Mouse (Mus musculus) embryonic facial prominence, embryonic 12.5 days (tissue): ENCODE results near the gene Scg2. TPM values are rescaled to one million over a fixed set of nuclear protein-coding genes. Genes with fewer than 3 reads are reported as not detected.

ENCODE experiments used
- ATAC-seq: fragments of 200-750 bp; cut with Nextera tagmentation; 2 replicates; pipeline ENCODE4 v1.8.0; 2017; ENCODE audit not compliant: insufficient number of reproducible peaks, insufficient read depth, low FRiP score, low TSS enrichment
- H3K27ac ChIP-seq: fragments of 300-500 bp; sonication (generic); 2 replicates; pipeline ENCODE4 v1.5.1; 2016; ENCODE audit warnings: mild to moderate bottlenecking
- H3K27me3 ChIP-seq: fragments of 300-500 bp; sonication (generic); 2 replicates; pipeline ENCODE4 v1.6.1; 2016; ENCODE audit warnings: mild to moderate bottlenecking, moderate library complexity
- H3K36me3 ChIP-seq: fragments of 300-500 bp; sonication (generic); 2 replicates; pipeline ENCODE4 v1.6.1; 2016; ENCODE audit warnings: mild to moderate bottlenecking
- H3K4me1 ChIP-seq: fragments of 300-500 bp; sonication (generic); 2 replicates; pipeline ENCODE4 v1.6.1; 2016
- H3K4me2 ChIP-seq: fragments of 300-500 bp; sonication (generic); replicated peaks from 2 replicates; pipeline ENCODE4 v1.6.1; 2016; ENCODE audit warnings: mild to moderate bottlenecking, moderate library complexity
- H3K4me3 ChIP-seq: fragments of 300-500 bp; sonication (generic); 2 replicates; pipeline ENCODE4 v1.5.1; 2016; ENCODE audit warnings: mild to moderate bottlenecking
- H3K9ac ChIP-seq: fragments of 300-500 bp; sonication (generic); 2 replicates; pipeline ENCODE4 v1.6.1; 2016; ENCODE audit warnings: mild to moderate bottlenecking, moderate library complexity
- H3K9me3 ChIP-seq: fragments of 300-500 bp; sonication (generic); 2 replicates; pipeline ENCODE4 v1.6.1; 2016; ENCODE audit warnings: mild to moderate bottlenecking, moderate library complexity
- WGBS: fragments of 180-500 bp; shearing (Covaris S2); methylation state at CpG from one replicate; pipeline ENCODE4 v1.1.7; 2016; 5-methylcytosine and 5-hydroxymethylcytosine counted together
- polyA plus RNA-seq: library from polyadenylated mRNA; unstranded; fragments of >200 nt; fragmentation: Nextera tagmentation; extraction: Ambion mirVana; gene quantifications from 2 replicates; pipeline ENCODE4 v1.2.1, GENCODE M21; 2016

Gene Scg2
- polyA plus RNA-seq, 1 experiment from 2014 or later, result 4.8 TPM

- 84% methylated on average over 8 of the region's 8 CpGs for WGBS
- Histone ChIP-seq H3K9me3 (no peaks in the 10 kb centered on the region), H3K27ac (no peak overlapping the region), H3K4me1 (no peaks in the 10 kb centered on the region), H3K36me3 (no peaks in the 10 kb centered on the region), H3K9ac (no peak overlapping the region), H3K4me3 (no peak overlapping the region), H3K27me3 (no peaks in the 10 kb centered on the region), H3K4me2 (no peak overlapping the region)
- ATAC-seq, result no peak
These were observed 3.2 kb downstream of the Scg2 start for GRCm38 (mm10) chr1:79436671-79437070.

GRCm38 (mm10) chr1:79429058-79429457, 10.9 kb downstream of the Scg2 start:
- WGBS, result 50% methylated on average over 5 of the region's 5 CpGs
- H3K36me3 ChIP-seq, result no peaks in the 10 kb centered on the region
- H3K4me1 ChIP-seq, result no peaks in the 10 kb centered on the region
- H3K27me3 ChIP-seq, result no peaks in the 10 kb centered on the region
- H3K4me3 ChIP-seq, result no peak overlapping the region
- ATAC-seq, result no peak
- no peaks in the 10 kb centered on the region for H3K9me3 ChIP-seq
- no peak overlapping the region for H3K27ac ChIP-seq
- H3K4me2 ChIP-seq, result no peak overlapping the region
- no peak overlapping the region for H3K9ac ChIP-seq

- Histone ChIP-seq H3K9me3 (no peaks in the 10 kb centered on the region), H3K27ac (no peak overlapping the region), H3K27me3 (no peaks in the 10 kb centered on the region), H3K4me3 (no peak overlapping the region), H3K36me3 (no peaks in the 10 kb centered on the region), H3K4me1 (no peaks in the 10 kb centered on the region), H3K9ac (no peak overlapping the region), H3K4me2 (no peak overlapping the region)
- ATAC-seq, result no peak
These were observed 24.4 kb downstream of the Scg2 start for GRCm38 (mm10) chr1:79415496-79415895.

- H3K27me3 ChIP-seq, result no peaks in the 10 kb centered on the region
- H3K9me3 ChIP-seq, result 0 out of 2 replicates have a peak, but pooled peaks cover 3% of the 10 kb centered on the region
- H3K4me3 ChIP-seq, result no peak overlapping the region
- H3K27ac ChIP-seq, result no peak overlapping the region
- no peak overlapping the region for H3K4me2 ChIP-seq
- ATAC-seq, result no peak
- no peaks in the 10 kb centered on the region for H3K4me1 ChIP-seq
- no peak overlapping the region for H3K9ac ChIP-seq
- 68% methylated on average over 7 of the region's 7 CpGs for WGBS
- H3K36me3 ChIP-seq, result no peaks in the 10 kb centered on the region
These were observed 33.5 kb downstream of the Scg2 start for GRCm38 (mm10) chr1:79406337-79406942.

- Histone ChIP-seq H3K4me3 (no peak overlapping the region), H3K36me3 (no peaks in the 10 kb centered on the region), H3K9ac (no peak overlapping the region), H3K27ac (no peak overlapping the region), H3K27me3 (no peaks in the 10 kb centered on the region), H3K4me1 (no peaks in the 10 kb centered on the region), H3K4me2 (no peak overlapping the region), H3K9me3 (no peaks in the 10 kb centered on the region)
- no peak for ATAC-seq
- 57% methylated on average over 10 of the region's 10 CpGs for WGBS
These were observed 38.6 kb downstream of the Scg2 start for GRCm38 (mm10) chr1:79401090-79402012.

GRCm38 (mm10) chr1:79400284-79400683, 39.6 kb downstream of the Scg2 start:
- WGBS, result 76% methylated on average over 5 of the region's 5 CpGs

More at GRCm38 (mm10) chr1:79400284-79400683, 39.6 kb downstream of the Scg2 start:
- H3K9me3 ChIP-seq, result no peaks in the 10 kb centered on the region
- no peaks in the 10 kb centered on the region for H3K4me1 ChIP-seq
- H3K27ac ChIP-seq, result no peak overlapping the region
- H3K9ac ChIP-seq, result no peak overlapping the region
- no peaks in the 10 kb centered on the region for H3K36me3 ChIP-seq
- no peaks in the 10 kb centered on the region for H3K27me3 ChIP-seq
- no peak overlapping the region for H3K4me3 ChIP-seq
- H3K4me2 ChIP-seq, result no peak overlapping the region
- no peak for ATAC-seq

Other genes starting within 250 kb of the Scg2 start
- 0.18 and 0.25 TPM in 2 replicates for gene Ap1s3, start 231.9 kb upstream of the Scg2 start, polyA plus RNA-seq